Mouse (Mus musculus) heart, adult 2 months (tissue): ENCODE measurements around the gene Wars. TPM values are rescaled to one million over a fixed set of nuclear protein-coding genes. Genes with fewer than 3 reads are reported as not detected.
A peak's percentile ranks its signal among the peaks of the same experiment; 100 is the strongest.

ENCODE experiments used
- DNase-seq, 2 experiments: peaks; one replicate each; pipeline ENCODE4 v3.0.0; 2021
- H3K27ac ChIP-seq: fragments of 200-600 bp; 2 replicates; pipeline ENCODE4 v1.8.1; 2022
- H3K27me3 ChIP-seq: fragments of 200-500 bp; 2 replicates; pipeline ENCODE4 v1.6.1; 2012; ENCODE audit warnings: mild to moderate bottlenecking, low read length, inconsistent platforms, mixed read lengths; ENCODE audit not compliant: control insufficient read depth, insufficient read depth
- H3K36me3 ChIP-seq: fragments of 200-500 bp; 2 replicates; pipeline ENCODE4 v1.6.1; 2012; ENCODE audit warnings: low read length, inconsistent platforms; ENCODE audit not compliant: control insufficient read depth, insufficient read depth
- H3K4me1 ChIP-seq: fragments of 200-500 bp; 2 replicates; pipeline ENCODE4 v1.6.1; 2011; ENCODE audit warnings: low read length; ENCODE audit not compliant: control insufficient read depth, insufficient read depth
- H3K4me3 ChIP-seq: fragments of 200-600 bp; 2 replicates; pipeline ENCODE4 v1.8.1; 2022
- H3K79me2 ChIP-seq: fragments of 200-500 bp; replicated peaks from 2 replicates; pipeline ENCODE4 v1.6.1; 2012; ENCODE audit warnings: mild to moderate bottlenecking, inconsistent platforms, low read length, moderate library complexity, mixed read lengths; ENCODE audit not compliant: control insufficient read depth, insufficient read depth
- H3K9ac ChIP-seq: fragments of 200-500 bp; 2 replicates; pipeline ENCODE4 v1.6.1; 2012; ENCODE audit warnings: low read depth, mild to moderate bottlenecking, control low read depth, inconsistent platforms, low read length, mixed read lengths
- CTCF ChIP-seq: fragments of 200-600 bp; IDR thresholded peaks from 2 replicates; pipeline ENCODE4 v1.8.1; 2022; ENCODE audit warnings: antibody characterized with exemption, mild to moderate bottlenecking, moderate library complexity
- EP300 ChIP-seq: fragments of 200-500 bp; IDR thresholded peaks from 2 replicates; pipeline ENCODE4 v1.6.1; 2011; ENCODE audit warnings: low read depth, low read length, control low read depth; ENCODE audit not compliant: insufficient read depth
- POLR2A ChIP-seq: fragments of 200-500 bp; IDR thresholded peaks from 2 replicates; pipeline ENCODE4 v1.6.1; 2011; ENCODE audit warnings: mild to moderate bottlenecking, low read depth, low read length, control low read depth; ENCODE audit not compliant: insufficient read depth
- WGBS: fragments of 180-500 bp; shearing (Covaris S2); methylation state at CpG from one replicate; pipeline ENCODE4 v1.1.7; 2018; 5-methylcytosine and 5-hydroxymethylcytosine counted together
- intact Hi-C: fragments of 180-260 bp; cut with DNase I; formaldehyde crosslinking; loops from one replicate; pipeline ENCODE4 v1.15.1; 2025
- polyA plus RNA-seq: library from polyadenylated mRNA; depleted of rRNA; stranded (reverse); fragments of >200 nt; gene quantifications from 2 replicates; pipeline ENCODE4 v1.2.3, GENCODE M21; 2012
- total RNA-seq, 2 experiments: library from RNA; stranded (reverse); gene quantifications; 2 replicates each; pipeline ENCODE4 v1.2.3; 2021

Gene Wars
- total and polyA plus RNA-seq, 3 experiments: 29.8 to 43.6 (median 42.4) TPM

- intact Hi-C loops: loop anchor here (5.0 kb wide), 1 partner anchor 59 kb away; the partner anchor contains the start of genes Wars and Wdr25
- Histone ChIP-seq H3K4me3 (no peak overlapping the region), H3K27ac (peak overlapping the region; percentile 22; the same call in 1 of the 2 replicates), H3K27me3 (no peaks in the 10 kb centered on the region), H3K79me2 (no peaks in the 10 kb centered on the region; the same call in 1 of the 2 replicates), H3K9ac (no peak overlapping the region), H3K4me1 (peaks cover 11% of the 10 kb centered on the region), H3K36me3 (no peaks in the 10 kb centered on the region)
- WGBS: 78% methylated on average over 3 of the region's 3 CpGs
- TF ChIP-seq EP300 (no peak), CTCF (no peak), POLR2A (no peak)
- DNase-seq: no peak
These were observed 60.6 kb downstream of the Wars start for GRCm38 (mm10) chr12:108833408-108833807.

- WGBS: 74% methylated on average over 8 of the region's 8 CpGs
- Histone ChIP-seq H3K36me3 (no peaks in the 10 kb centered on the region), H3K9ac (no peak overlapping the region), H3K4me1 (peaks cover 13% of the 10 kb centered on the region), H3K27ac (peak overlapping the region; percentile 22; the same call in 1 of the 2 replicates), H3K79me2 (no peaks in the 10 kb centered on the region; the same call in 1 of the 2 replicates), H3K4me3 (no peak overlapping the region), H3K27me3 (no peaks in the 10 kb centered on the region)
- TF ChIP-seq EP300 (no peak), POLR2A (no peak), CTCF (no peak)
- intact Hi-C loops: loop anchor here (5.0 kb wide), 1 partner anchor 59 kb away; the partner anchor contains the start of genes Wars and Wdr25
- DNase-seq: no peak
These were observed 61.1 kb downstream of the Wars start for GRCm38 (mm10) chr12:108832851-108833250.

GRCm38 (mm10) chr12:108831966-108832643, 61.9 kb downstream of the Wars start:
- TF ChIP-seq EP300 (no peak), CTCF (no peak), POLR2A (no peak)
- Histone ChIP-seq H3K79me2 (no peaks in the 10 kb centered on the region; the same call in 1 of the 2 replicates), H3K36me3 (no peaks in the 10 kb centered on the region), H3K9ac (no peak overlapping the region), H3K27ac (no peak overlapping the region), H3K27me3 (no peaks in the 10 kb centered on the region), H3K4me3 (no peak overlapping the region), H3K4me1 (peaks cover 10% of the 10 kb centered on the region)
- intact Hi-C loops: loop anchor here (5.0 kb wide), 1 partner anchor 60 kb away; the partner anchor contains the start of genes Wars and Wdr25
- 59% methylated on average over 9 of the region's 9 CpGs for WGBS
- DNase-seq: peak; percentile 56 to 65

GRCm38 (mm10) chr12:108830358-108830757, 63.6 kb downstream of the Wars start:
- Histone ChIP-seq H3K36me3 (no peaks in the 10 kb centered on the region), H3K79me2 (no peaks in the 10 kb centered on the region), H3K27me3 (no peaks in the 10 kb centered on the region), H3K9ac (no peak overlapping the region), H3K27ac (no peak overlapping the region; the same call in 1 of the 2 replicates), H3K4me3 (no peak overlapping the region), H3K4me1 (peaks cover 7% of the 10 kb centered on the region)
- 67% methylated on average over 6 of the region's 6 CpGs for WGBS
- no peak for DNase-seq
- intact Hi-C loops: loop anchor here (5.0 kb wide), 1 partner anchor 62 kb away; the partner anchor contains the start of genes Wars and Wdr25
- TF ChIP-seq CTCF (no peak), POLR2A (no peak), EP300 (no peak)

- intact Hi-C loops: loop anchor here (5.0 kb wide), 1 partner anchor 63 kb away; the partner anchor contains the start of genes Wars and Wdr25
- H3K4me3 ChIP-seq: no peak overlapping the region
- no peak overlapping the region for H3K9ac ChIP-seq
- H3K79me2 ChIP-seq: no peaks in the 10 kb centered on the region
- H3K4me1 ChIP-seq: peaks cover 4% of the 10 kb centered on the region
- H3K27me3 ChIP-seq: no peaks in the 10 kb centered on the region
- no peaks in the 10 kb centered on the region for H3K36me3 ChIP-seq
- WGBS: 54% methylated on average over 5 of the region's 5 CpGs
- no peak overlapping the region; the same call in 1 of the 2 replicates for H3K27ac ChIP-seq
- TF ChIP-seq POLR2A (no peak), CTCF (no peak), EP300 (no peak)
- DNase-seq: no peak
These were observed 64.3 kb downstream of the Wars start for GRCm38 (mm10) chr12:108829636-108830035.

GRCm38 (mm10) chr12:108827641-108828040, 66.3 kb downstream of the Wars start:
- H3K9ac ChIP-seq: no peak overlapping the region
- H3K27ac ChIP-seq: no peak overlapping the region
- no peaks in the 10 kb centered on the region for H3K79me2 ChIP-seq
- H3K27me3 ChIP-seq: no peaks in the 10 kb centered on the region
- no peak for DNase-seq
- no peaks in the 10 kb centered on the region for H3K36me3 ChIP-seq
- TF ChIP-seq CTCF (no peak), POLR2A (no peak), EP300 (no peak)
- WGBS: 83% methylated on average over 6 of the region's 6 CpGs
- H3K4me1 ChIP-seq: peaks cover 2% of the 10 kb centered on the region
- intact Hi-C loops: no loop called here
- H3K4me3 ChIP-seq: no peak overlapping the region
